Comparison of ENCODE assay signal across 14 mouse cellular contexts in the genomic region with DNA sequence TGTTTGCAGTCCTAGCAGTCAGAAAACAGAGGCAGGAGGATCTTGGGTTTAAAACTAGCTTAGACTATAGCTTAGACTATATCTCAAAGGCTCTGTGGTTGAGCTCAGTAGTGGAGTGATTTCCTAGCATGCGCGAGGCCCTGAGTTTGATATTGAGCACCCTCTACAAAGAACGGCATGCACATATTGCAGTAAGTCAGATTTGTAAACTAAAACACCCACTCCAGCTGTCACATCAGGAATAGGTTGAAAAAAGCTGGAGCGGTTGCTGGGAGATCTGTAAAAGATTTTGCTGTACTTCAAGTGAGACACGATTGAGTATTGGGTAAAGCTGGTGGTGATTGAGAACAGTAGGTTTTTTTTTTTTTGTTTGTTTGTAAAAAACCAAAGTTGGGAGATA. TPM values are rescaled to one million over a fixed set of nuclear protein-coding genes. Genes with fewer than 3 reads are reported as not detected.
"Had no signal": no experiment of that assay in that cellular context is flagged by ENCODE, and none has a peak within 500 bp of the region (broad histone marks: within the 10 kb centered on the region; RNA-seq: fewer than 3 reads in every experiment).

No protein-coding gene starts in this region.

- H3K27ac ChIP-seq: kidney, postnatal 0 days; liver, embryonic 13.5 days had no signal

- H3K4me3 ChIP-seq: liver, embryonic 13.5 days had no signal

- DNase-seq: kidney, adult 2 months; kidney, postnatal 25 days; liver, embryonic 13.5 days; lung, adult 2 months; lung, postnatal 14 days; lung, postnatal 4 days; midbrain, embryonic 14.5 days; thymus, adult 2 months; thymus, postnatal 14 days; thymus, postnatal 4 days had no signal

RNA-seq across cellular contexts. Expression of gene Scg3, which starts 3.2 kb away (rescaled TPM):
- total RNA-seq: liver, adult 2 months; megakaryocyte progenitor cell, adult 5-6 weeks; megakaryocyte-erythroid progenitor cell, adult 5-6 weeks had no signal
